ENCODE assay signal across 25 mouse cellular contexts in the genomic region with DNA sequence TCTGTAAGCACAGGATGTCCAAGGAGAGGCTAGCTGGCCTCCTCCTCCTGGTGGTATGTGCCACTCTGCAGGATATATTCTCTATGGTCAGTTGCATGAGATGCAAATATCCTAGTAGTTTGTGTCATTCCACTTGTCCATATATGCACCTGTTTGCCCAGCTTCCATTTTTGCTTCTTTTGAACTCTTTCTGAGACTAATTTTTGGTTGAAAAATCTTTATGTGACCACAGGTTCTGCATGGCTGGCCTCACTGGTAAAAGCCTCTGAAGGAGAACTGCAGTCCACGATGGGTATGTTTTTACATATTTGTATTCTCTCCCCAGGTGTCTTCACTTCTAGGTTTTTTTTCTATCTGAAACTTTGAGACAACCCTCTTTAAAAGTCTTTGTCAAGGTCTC. TPM values are rescaled to one million over a fixed set of nuclear protein-coding genes. Genes with fewer than 3 reads are reported as not detected.
"Had no signal": no experiment of that assay in that cellular context is flagged by ENCODE, and none has a peak within 500 bp of the region (broad histone marks: within the 10 kb centered on the region; RNA-seq: fewer than 3 reads in every experiment).

No protein-coding gene starts in this region.

- H3K4me1 ChIP-seq: embryonic facial prominence, embryonic 12.5 days; embryonic facial prominence, embryonic 13.5 days; forebrain, embryonic 12.5 days; forebrain, embryonic 13.5 days; forebrain, embryonic 15.5 days had no signal

- DNase-seq: cerebellum, adult 9-10 months; cerebellum, adult 9-11 months; cerebellum, postnatal 14 days; cerebellum, postnatal 36 days; embryo, embryonic 11 days; forebrain, postnatal 0 days; gastrocnemius, adult 2 months; gastrocnemius, postnatal 10 days; gastrocnemius, postnatal 14 days; gastrocnemius, postnatal 25 days; gastrocnemius, postnatal 36 days; heart, adult 11 months; heart, adult 18-20 months; heart, adult 2 months had no signal

- H3K4me3 ChIP-seq: embryonic facial prominence, embryonic 10.5 days; embryonic facial prominence, embryonic 12.5 days; embryonic facial prominence, embryonic 13.5 days; embryonic facial prominence, embryonic 15.5 days; erythroblast, embryonic 14.5 days; forebrain, embryonic 10.5 days; forebrain, embryonic 12.5 days; forebrain, embryonic 13.5 days; forebrain, embryonic 15.5 days; gastrocnemius, adult 2 months; heart, adult 2 months; heart, embryonic 10.5 days had no signal

- H3K27ac ChIP-seq: embryonic facial prominence, embryonic 10.5 days; embryonic facial prominence, embryonic 12.5 days; embryonic facial prominence, embryonic 13.5 days; embryonic facial prominence, embryonic 15.5 days; forebrain, embryonic 10.5 days; forebrain, embryonic 12.5 days; forebrain, embryonic 13.5 days; forebrain, embryonic 15.5 days; gastrocnemius, adult 2 months; heart, adult 2 months; heart, embryonic 10.5 days had no signal

- H3K27me3 ChIP-seq: embryonic facial prominence, embryonic 12.5 days; embryonic facial prominence, embryonic 13.5 days; embryonic facial prominence, embryonic 15.5 days; forebrain, embryonic 12.5 days; forebrain, embryonic 13.5 days; forebrain, embryonic 15.5 days had no signal

- H3K9ac ChIP-seq: embryonic facial prominence, embryonic 12.5 days; embryonic facial prominence, embryonic 13.5 days; embryonic facial prominence, embryonic 15.5 days; forebrain, embryonic 12.5 days; forebrain, embryonic 13.5 days; forebrain, embryonic 15.5 days; forebrain, postnatal 0 days had no signal

- H3K4me2 ChIP-seq: embryonic facial prominence, embryonic 12.5 days; embryonic facial prominence, embryonic 13.5 days; embryonic facial prominence, embryonic 15.5 days; forebrain, embryonic 12.5 days; forebrain, embryonic 13.5 days; forebrain, embryonic 15.5 days; heart, embryonic 11.5 days had no signal

- H3K36me3 ChIP-seq: embryonic facial prominence, embryonic 10.5 days; embryonic facial prominence, embryonic 12.5 days; embryonic facial prominence, embryonic 13.5 days; embryonic facial prominence, embryonic 15.5 days; forebrain, embryonic 10.5 days; forebrain, embryonic 12.5 days; forebrain, embryonic 15.5 days; heart, embryonic 10.5 days had no signal

- H3K9me3 ChIP-seq: embryonic facial prominence, embryonic 10.5 days; embryonic facial prominence, embryonic 12.5 days; embryonic facial prominence, embryonic 13.5 days; embryonic facial prominence, embryonic 15.5 days; forebrain, embryonic 10.5 days; forebrain, embryonic 12.5 days; forebrain, embryonic 13.5 days; forebrain, embryonic 15.5 days; heart, embryonic 10.5 days had no signal

RNA-seq across cellular contexts. Expression of gene Perp, which starts 37.4 kb away (rescaled TPM):
- polyA plus RNA-seq: erythroblast, embryonic 14.5 days had no signal
